Mouse (Mus musculus) 3134 (cell line): ENCODE results near the gene Gm5129.

Source experiments
- DNase-seq: peaks from one replicate; pipeline ENCODE4 v3.0.0-alpha.2; 2011; ENCODE audit warnings: low spot score; ENCODE audit not compliant: insufficient read length; ENCODE audit errors: extremely low read depth

Gm5129 gene

DNA sequence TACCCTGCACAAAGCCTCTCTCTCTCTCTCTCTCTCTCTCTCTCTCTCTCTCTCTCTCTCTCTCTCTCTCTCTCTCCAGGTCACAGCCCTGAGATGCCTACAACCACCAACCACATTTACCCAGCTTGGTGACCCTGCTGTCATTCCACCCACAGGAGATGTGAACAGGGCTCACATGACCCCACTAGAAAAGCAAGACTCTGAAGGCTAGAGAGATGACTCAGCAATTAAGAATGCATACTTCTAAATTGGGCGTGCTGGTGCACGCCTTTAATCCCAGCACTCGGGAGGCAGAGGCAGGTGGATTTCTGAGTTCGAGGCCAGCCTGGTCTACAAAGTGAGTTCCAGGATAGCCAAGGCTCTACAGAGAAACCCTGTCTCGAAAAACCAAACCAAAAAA, 9.7 kb downstream of the Gm5129 start:
- peak; percentile 24 for DNase-seq

GRCm38 (mm10) chr5:29725369-29725768, 10.4 kb downstream of the Gm5129 start:
- no peak for DNase-seq

DNA sequence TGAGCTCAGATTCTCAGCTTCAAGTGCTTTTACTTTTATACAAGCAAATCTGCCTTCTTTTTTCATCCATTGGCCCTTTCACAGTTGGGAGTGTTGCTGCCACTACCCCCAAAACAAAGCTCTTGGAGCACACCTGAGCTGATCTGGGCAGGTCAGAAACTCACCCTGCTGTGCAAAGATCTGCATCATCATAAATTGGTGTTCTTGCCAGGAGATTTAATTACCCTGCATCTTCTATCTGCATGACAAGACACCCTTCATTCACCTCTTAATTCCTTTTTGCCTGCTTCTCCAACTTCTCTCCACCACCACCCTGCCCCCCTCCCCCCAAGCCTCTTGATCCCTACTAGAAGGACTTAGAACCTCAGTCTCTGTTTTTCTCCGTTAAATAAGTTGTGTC, 14.6 kb downstream of the Gm5129 start:
- DNase-seq = no peak

DNA sequence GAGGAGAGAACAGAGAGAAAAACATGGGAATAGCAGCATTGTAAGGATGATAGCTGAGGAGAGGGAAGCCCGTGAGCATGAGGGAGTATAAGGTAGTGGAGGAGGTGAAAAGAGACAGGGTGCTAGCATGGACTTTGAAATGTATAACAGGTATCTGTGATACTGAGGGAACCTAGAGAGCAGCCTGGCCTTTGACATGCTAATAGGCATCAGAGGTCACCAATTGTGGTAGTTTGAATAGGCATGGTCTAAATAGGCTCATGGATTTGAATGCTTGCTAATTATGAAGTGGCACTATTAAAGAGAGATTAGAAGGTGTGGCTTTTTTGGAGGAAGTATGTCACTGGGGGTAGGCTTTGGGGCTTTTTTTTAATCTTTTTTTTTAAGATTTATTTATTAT, 22.8 kb downstream of the Gm5129 start:
- no peak for DNase-seq

GRCm38 (mm10) chr5:29711631-29712030, 24.1 kb downstream of the Gm5129 start:
- no peak for DNase-seq

DNA sequence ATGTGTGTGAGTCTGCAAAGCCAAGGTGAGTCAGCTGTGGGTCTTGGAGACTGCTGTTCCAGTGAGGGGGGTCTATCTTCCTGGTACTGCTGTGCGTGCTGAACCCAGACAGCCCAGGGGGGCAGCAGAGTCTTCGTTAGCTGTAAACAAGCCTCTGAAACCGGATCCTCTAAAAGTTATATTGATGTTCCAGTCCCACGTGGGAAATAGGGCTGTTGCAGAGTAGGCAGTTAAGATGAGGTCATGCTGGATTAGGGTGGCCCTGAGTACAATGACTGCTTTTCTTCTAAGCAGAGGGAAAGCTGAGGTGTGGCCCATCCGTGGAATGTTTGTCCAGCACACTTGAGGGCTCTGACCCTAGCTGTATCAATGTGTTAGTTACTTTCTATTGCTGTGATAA, 27.5 kb downstream of the Gm5129 start:
- peak; percentile 54 for DNase-seq

DNA sequence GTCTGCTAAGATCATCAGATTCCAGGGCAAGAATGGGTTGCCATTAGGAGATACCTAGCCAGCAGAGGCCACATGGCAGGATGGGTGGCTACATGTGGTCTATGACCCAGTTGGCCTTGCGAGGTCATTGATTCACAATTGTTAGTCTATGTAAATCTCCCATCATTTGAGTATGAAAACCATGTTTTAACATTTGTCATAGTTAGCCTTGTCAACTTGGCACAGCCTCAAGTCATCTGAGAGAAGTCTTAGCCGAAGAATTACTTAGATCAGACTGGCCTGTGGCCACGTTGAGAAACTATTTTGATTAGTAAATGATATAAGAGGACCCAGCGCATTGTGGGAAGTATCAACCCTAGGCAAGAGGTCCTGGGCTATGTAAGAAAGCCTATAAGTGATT, 28.5 kb downstream of the Gm5129 start:
- no peak for DNase-seq

DNA sequence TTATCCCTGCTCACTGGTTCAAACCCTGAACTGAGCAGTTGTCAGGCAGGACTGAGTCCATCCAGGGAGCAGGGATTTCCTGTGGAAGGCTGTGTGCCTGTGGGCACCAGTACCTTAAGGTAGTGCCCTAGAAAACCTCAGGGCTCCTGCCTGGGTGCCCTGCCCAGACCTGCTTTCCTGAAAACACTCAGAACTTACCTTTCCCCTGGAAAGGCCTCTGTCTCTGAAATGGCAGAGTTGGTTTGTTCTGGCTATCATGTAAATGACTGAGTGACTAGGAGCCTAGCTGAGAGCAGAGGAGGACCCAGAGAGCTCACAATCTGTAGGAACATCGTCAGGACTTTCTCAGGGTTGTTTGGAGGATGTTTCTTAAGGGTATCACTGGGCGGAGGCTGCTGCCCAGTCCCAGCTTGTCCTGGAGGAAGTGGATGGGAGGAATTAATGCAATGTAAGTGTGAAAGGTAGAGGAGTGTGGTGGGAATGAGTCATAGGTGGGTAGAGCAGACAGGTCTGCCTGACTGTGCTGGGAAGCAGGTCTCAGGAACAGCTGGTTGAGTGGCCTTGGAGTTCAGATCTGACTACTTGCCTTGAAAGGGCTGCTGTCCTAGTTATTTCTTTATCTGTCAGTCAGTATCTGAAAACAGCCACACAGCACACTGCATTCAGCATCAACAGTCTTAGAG, 36.1 kb downstream of the Gm5129 start:
- no peak for DNase-seq

- DNase-seq = peak; percentile 64
Observed at GRCm38 (mm10) chr5:29698493-29698892, 37.2 kb downstream of the Gm5129 start.

GRCm38 (mm10) chr5:29688352-29688751, 47.4 kb downstream of the Gm5129 start:
- DNase-seq = peak; percentile 33

- no peak for DNase-seq
Observed at GRCm38 (mm10) chr5:29687671-29688070, 48.1 kb downstream of the Gm5129 start.
